Mouse (Mus musculus) forebrain, postnatal 0 days (tissue): Measurements from ENCODE around the gene Dock10. TPM values are rescaled to one million over a fixed set of nuclear protein-coding genes. Genes with fewer than 3 reads are reported as not detected.

Source experiments
- ATAC-seq: fragments of 200-750 bp; cut with Nextera tagmentation; 2 replicates; pipeline ENCODE4 v1.8.0; 2017; ENCODE audit warnings: mild to moderate bottlenecking, moderate library complexity
- DNase-seq: peaks from one replicate; pipeline ENCODE4 v3.0.0-alpha.2; 2015
- H3K27ac ChIP-seq: fragments of 300-500 bp; sonication (generic); 2 replicates; pipeline ENCODE4 v1.5.1; 2014; ENCODE audit warnings: low read depth, mild to moderate bottlenecking, antibody characterized with exemption, low read length, moderate library complexity, mixed read lengths
- H3K27me3 ChIP-seq: fragments of 300-500 bp; sonication (generic); 2 replicates; pipeline ENCODE4 v1.6.1; 2014; ENCODE audit warnings: mild to moderate bottlenecking, low read length, mixed read lengths; ENCODE audit not compliant: insufficient read depth
- H3K36me3 ChIP-seq: fragments of 300-500 bp; sonication (generic); 2 replicates; pipeline ENCODE4 v1.6.1; 2014; ENCODE audit warnings: mild to moderate bottlenecking, moderate library complexity; ENCODE audit not compliant: insufficient read depth
- H3K4me1 ChIP-seq: fragments of 300-500 bp; sonication (generic); 2 replicates; pipeline ENCODE4 v1.6.1; 2014; ENCODE audit warnings: antibody characterized with exemption; ENCODE audit not compliant: insufficient read depth
- H3K4me2 ChIP-seq: fragments of 300-500 bp; sonication (generic); 2 replicates; pipeline ENCODE4 v1.6.1; 2014; ENCODE audit warnings: low read depth, mild to moderate bottlenecking, moderate library complexity
- H3K4me3 ChIP-seq: fragments of 300-500 bp; sonication (generic); 2 replicates; pipeline ENCODE4 v1.5.1; 2014; ENCODE audit warnings: low read depth, low read length, mixed read lengths
- H3K9ac ChIP-seq: fragments of 300-500 bp; sonication (generic); 2 replicates; pipeline ENCODE4 v1.6.1; 2014; ENCODE audit warnings: mild to moderate bottlenecking
- H3K9me3 ChIP-seq: fragments of 300-500 bp; sonication (generic); 2 replicates; pipeline ENCODE4 v1.6.1; 2016; ENCODE audit warnings: low read length
- CTCF ChIP-seq: sonication (generic); IDR thresholded peaks from 2 replicates; pipeline ENCODE4 v1.5.1; 2016; ENCODE audit warnings: antibody characterized with exemption, control low read depth, low read depth
- WGBS: fragments of 180-500 bp; shearing (Covaris S2); extraction: QIAGEN DNeasy Blood & Tissue Kit; methylation state at CpG from one replicate; pipeline ENCODE4 v1.1.7; 2014; 5-methylcytosine and 5-hydroxymethylcytosine counted together
- polyA plus RNA-seq: library from polyadenylated mRNA; unstranded; fragments of >200 nt; fragmentation: Nextera tagmentation; extraction: Ambion mirVana; gene quantifications from 2 replicates; pipeline ENCODE4 v1.2.1, GENCODE M21; 2015
- total RNA-seq: library from RNA; depleted of rRNA; stranded (reverse); fragments of >200 nt; gene quantifications from 2 replicates; pipeline ENCODE4 v1.2.3, GENCODE M21; 2014; rRNA removed

Dock10 gene
- 11.8 and 14.0 TPM in 2 replicates for total RNA-seq
- polyA plus RNA-seq: 0.99 and 2.3 TPM in 2 replicates

- WGBS: under 1% methylated on average over 79 of the region's 82 CpGs
- H3K27ac ChIP-seq: peak within 1 kb of the TSS; percentile 29; the same call in 1 of the 2 replicates
These were observed at the start of gene Dock10 for GRCm38 (mm10) chr1:80757977-80758797. Gene Dock10, minus strand, starts transcription at chr1:80758527.

GRCm38 (mm10) chr1:80806835-80807398 is 48.6 kb upstream of the Dock10 start:
- Histone ChIP-seq H3K9ac (no peak overlapping the region), H3K9me3 (no peaks in the 10 kb centered on the region), H3K27ac (no peak overlapping the region), H3K36me3 (no peaks in the 10 kb centered on the region), H3K4me1 (no peaks in the 10 kb centered on the region), H3K4me3 (no peak overlapping the region), H3K27me3 (no peaks in the 10 kb centered on the region), H3K4me2 (no peak overlapping the region)
- WGBS: 76% methylated on average over 3 of the region's 3 CpGs
- ATAC-seq (no peak), DNase-seq (no peak)
- TF ChIP-seq CTCF: no peak

More at GRCm38 (mm10) chr1:80757977-80758797, at the start of gene Dock10:
- H3K27me3 ChIP-seq: no peaks in the 10 kb centered on the region
- H3K4me1 ChIP-seq: no peaks in the 10 kb centered on the region; the same call in 1 of the 2 replicates
- ATAC-seq (peak; percentile 79), DNase-seq (peak; percentile 54)
- H3K4me3 ChIP-seq: peak within 1 kb of the TSS; percentile 61
- no peaks in the 10 kb centered on the region for H3K36me3 ChIP-seq
- TF ChIP-seq CTCF: 0 out of 2 replicates have a peak, but pooled peaks have one; percentile 8
- H3K9ac ChIP-seq: peak within 1 kb of the TSS; percentile 59
- H3K4me2 ChIP-seq: peak within 1 kb of the TSS; percentile 89
- no peaks in the 10 kb centered on the region for H3K9me3 ChIP-seq

GRCm38 (mm10) chr1:80802023-80802422 is 43.7 kb upstream of the Dock10 start:
- no peak for ATAC-seq
- no peak for DNase-seq
- H3K9ac ChIP-seq: no peak overlapping the region
- no peaks in the 10 kb centered on the region for H3K9me3 ChIP-seq
- H3K4me1 ChIP-seq: no peaks in the 10 kb centered on the region
- H3K36me3 ChIP-seq: no peaks in the 10 kb centered on the region
- H3K4me3 ChIP-seq: no peak overlapping the region
- WGBS: 70% methylated on average over 3 of the region's 3 CpGs
- no peak overlapping the region for H3K4me2 ChIP-seq
- no peak overlapping the region for H3K27ac ChIP-seq
- H3K27me3 ChIP-seq: no peaks in the 10 kb centered on the region
- TF ChIP-seq CTCF: no peak

- Histone ChIP-seq H3K36me3 (no peaks in the 10 kb centered on the region), H3K9me3 (no peaks in the 10 kb centered on the region), H3K4me1 (no peaks in the 10 kb centered on the region), H3K27ac (no peak overlapping the region), H3K9ac (no peak overlapping the region), H3K27me3 (no peaks in the 10 kb centered on the region), H3K4me2 (no peak overlapping the region), H3K4me3 (no peak overlapping the region)
- no peak for TF ChIP-seq CTCF
- no peak for ATAC-seq
- WGBS: 82% methylated on average over 2 of the region's 2 CpGs
- DNase-seq: no peak
These were observed 26.9 kb upstream of the Dock10 start for GRCm38 (mm10) chr1:80785066-80785779.

- 87% methylated on average over 3 of the region's 3 CpGs for WGBS
These were observed 25.8 kb upstream of the Dock10 start for GRCm38 (mm10) chr1:80784155-80784554.

GRCm38 (mm10) chr1:80765504-80765903 is 7.2 kb upstream of the Dock10 start:
- ATAC-seq (no peak), DNase-seq (no peak)
- Histone ChIP-seq H3K9ac (no peak overlapping the region), H3K4me3 (no peak overlapping the region), H3K27ac (no peak overlapping the region), H3K4me1 (no peaks in the 10 kb centered on the region), H3K27me3 (no peaks in the 10 kb centered on the region), H3K36me3 (no peaks in the 10 kb centered on the region), H3K4me2 (no peak overlapping the region), H3K9me3 (no peaks in the 10 kb centered on the region)
- 80% methylated on average over 2 of the region's 2 CpGs for WGBS
- no peak for TF ChIP-seq CTCF

More at GRCm38 (mm10) chr1:80784155-80784554, 25.8 kb upstream of the Dock10 start:
- no peaks in the 10 kb centered on the region for H3K27me3 ChIP-seq
- H3K9me3 ChIP-seq: no peaks in the 10 kb centered on the region
- DNase-seq: no peak
- H3K36me3 ChIP-seq: no peaks in the 10 kb centered on the region
- H3K4me1 ChIP-seq: no peaks in the 10 kb centered on the region
- ATAC-seq: no peak
- H3K9ac ChIP-seq: no peak overlapping the region
- TF ChIP-seq CTCF: no peak
- H3K4me3 ChIP-seq: no peak overlapping the region
- H3K4me2 ChIP-seq: no peak overlapping the region
- H3K27ac ChIP-seq: no peak overlapping the region
